Mouse (Mus musculus) megakaryocyte, embryonic 14.5 days (primary cell): ENCODE data around the gene Cftr.

Experiments
- FLI1 ChIP-seq: IDR thresholded peaks from 2 replicates; pipeline ENCODE4 v1.6.1; 2012; ENCODE audit warnings: low read length, inconsistent platforms, mixed read lengths
- GATA1 ChIP-seq: IDR thresholded peaks from 3 replicates; pipeline ENCODE4 v1.6.1; 2012; ENCODE audit warnings: mixed read lengths, low read length, inconsistent platforms, borderline replicate concordance

GRCm38 (mm10) chr6:18247891-18248463, 77.5 kb downstream of the Cftr start:
- TF ChIP-seq GATA1 (no peak), FLI1 (no peak)
